Mouse (Mus musculus): ENCODE data around the gene Kirrel3.

DNA sequence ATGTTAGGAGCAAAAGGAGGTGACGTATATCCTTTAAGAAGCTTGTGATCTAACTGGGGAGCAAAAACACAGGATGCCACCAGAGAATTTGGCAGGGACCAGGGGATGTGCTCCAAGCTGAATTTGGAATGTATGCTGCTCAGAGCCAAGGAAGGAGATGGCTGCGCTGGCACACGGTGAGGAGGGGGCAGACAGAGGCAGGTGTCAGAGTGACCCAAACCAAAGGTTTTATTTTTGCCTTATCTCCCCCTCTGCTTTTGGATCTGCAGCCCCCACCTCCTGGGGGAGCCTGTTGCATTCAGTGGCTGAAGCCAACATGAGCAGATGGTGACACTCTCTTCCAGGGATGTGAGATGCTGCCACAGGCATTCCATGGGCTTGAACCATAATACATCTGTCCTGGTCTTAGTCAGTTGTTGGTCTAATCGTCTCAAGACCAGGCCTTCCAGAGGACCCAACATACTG, 227.8 kb downstream of the Kirrel3 start:
- TF ChIP-seq POLR2A (IDR thresholded peaks at IDR 0.05; ENCODE audit: borderline replicate concordance, low read depth, low read length) (no peak), CTCF (IDR thresholded peaks at IDR 0.05; ENCODE audit: low read depth, low read length) (no peak)
